Mouse (Mus musculus): ENCODE results near the gene Rarg.

DNA sequence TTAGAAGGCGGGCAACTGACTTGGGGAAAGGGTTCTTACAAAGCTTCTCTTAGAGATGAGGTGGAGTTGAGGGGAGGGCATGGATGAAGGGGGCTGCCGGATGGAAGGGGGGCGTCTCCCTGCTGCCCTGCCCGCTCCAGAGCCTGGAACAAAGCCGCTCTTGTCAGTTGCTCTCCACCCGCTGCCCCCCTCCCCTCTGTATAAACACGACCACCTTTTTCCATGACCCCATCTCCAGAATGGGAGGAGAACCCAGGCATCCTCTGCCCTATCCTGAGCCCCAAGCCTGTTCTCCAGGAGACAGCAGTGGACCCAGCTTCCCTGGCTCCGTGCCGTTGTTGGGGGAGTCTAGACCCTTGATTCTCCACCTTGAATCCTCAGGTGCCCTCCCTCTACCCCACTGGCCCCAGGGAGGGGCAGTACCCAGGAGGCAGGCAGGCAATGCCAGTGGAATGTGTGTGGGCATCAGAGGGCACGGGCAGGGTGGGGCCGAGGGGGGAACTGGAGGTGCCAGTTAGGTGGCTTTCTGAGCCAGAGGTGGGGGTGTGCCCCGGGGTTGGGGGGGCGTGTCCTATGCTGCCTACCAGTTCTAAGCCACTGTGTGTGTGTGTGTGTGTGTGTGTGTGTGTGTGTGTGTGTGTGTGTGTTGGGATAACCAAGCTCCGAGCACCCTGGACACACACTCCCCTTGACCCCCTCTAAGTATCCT is 1.6 kb downstream of the Rarg start:
- TF ChIP-seq CTCF (IDR thresholded peaks at IDR 0.05; ENCODE audit: borderline replicate concordance, insufficient read depth, low read length) (no peak), POLR2A (IDR thresholded peaks at IDR 0.05; ENCODE audit: low read depth, low read length) (no peak)

Measured in embryonic fibroblast, embryonic 13.5 days (primary cell).